Mouse (Mus musculus) stomach, embryonic 15.5 days (tissue): ENCODE results near the gene Exph5. TPM values are rescaled to one million over a fixed set of nuclear protein-coding genes. Genes with fewer than 3 reads are reported as not detected.

Experiments
- ATAC-seq: fragments of 200-750 bp; cut with Nextera tagmentation; 2 replicates; pipeline ENCODE4 v1.8.0; 2017; ENCODE audit warnings: low read depth, moderate number of reproducible peaks, moderate TSS enrichment; ENCODE audit not compliant: insufficient read depth, low FRiP score
- H3K27ac ChIP-seq: fragments of 300-500 bp; sonication (generic); 2 replicates; pipeline ENCODE4 v1.5.1; 2015; ENCODE audit warnings: mild to moderate bottlenecking, inconsistent platforms
- H3K27me3 ChIP-seq: fragments of 300-500 bp; sonication (generic); replicated peaks from 2 replicates; pipeline ENCODE4 v1.6.1; 2015; ENCODE audit warnings: inconsistent platforms
- H3K36me3 ChIP-seq: fragments of 300-500 bp; sonication (generic); 2 replicates; pipeline ENCODE4 v1.6.1; 2015; ENCODE audit warnings: inconsistent platforms
- H3K4me1 ChIP-seq: fragments of 300-500 bp; sonication (generic); 2 replicates; pipeline ENCODE4 v1.6.1; 2015; ENCODE audit warnings: inconsistent platforms
- H3K4me2 ChIP-seq: fragments of 300-500 bp; sonication (generic); 2 replicates; pipeline ENCODE4 v1.6.1; 2015; ENCODE audit warnings: mild to moderate bottlenecking, inconsistent platforms
- H3K4me3 ChIP-seq: fragments of 300-500 bp; sonication (generic); replicated peaks from 2 replicates; pipeline ENCODE4 v1.5.1; 2015; ENCODE audit warnings: inconsistent platforms
- H3K9ac ChIP-seq: fragments of 300-500 bp; sonication (generic); 2 replicates; pipeline ENCODE4 v1.6.1; 2015; ENCODE audit warnings: inconsistent platforms
- H3K9me3 ChIP-seq: fragments of 300-500 bp; sonication (generic); 2 replicates; pipeline ENCODE4 v1.6.1; 2016; ENCODE audit warnings: inconsistent platforms
- WGBS: fragments of 180-500 bp; shearing (Covaris S2); methylation state at CpG from one replicate; pipeline ENCODE4 v1.1.7; 2015; 5-methylcytosine and 5-hydroxymethylcytosine counted together
- polyA plus RNA-seq: library from polyadenylated mRNA; unstranded; fragments of >200 nt; fragmentation: Nextera tagmentation; extraction: Ambion mirVana; gene quantifications from 2 replicates; pipeline ENCODE4 v1.2.1, GENCODE M21; 2015

Gene Exph5
- polyA plus RNA-seq, 1 experiment from 2014 or later: 7.6 TPM

GRCm38 (mm10) chr9:53272714-53273113 lies 28.8 kb upstream of the Exph5 start:
- no peak for ATAC-seq
- H3K4me2 ChIP-seq: no peak overlapping the region
- H3K9me3 ChIP-seq: no peaks in the 10 kb centered on the region
- 65% methylated on average over 4 of the region's 4 CpGs for WGBS
- H3K27ac ChIP-seq: no peak overlapping the region
- H3K27me3 ChIP-seq: no peaks in the 10 kb centered on the region
- no peak overlapping the region for H3K4me3 ChIP-seq
- no peak overlapping the region for H3K9ac ChIP-seq
- H3K36me3 ChIP-seq: no peaks in the 10 kb centered on the region
- H3K4me1 ChIP-seq: no peaks in the 10 kb centered on the region

GRCm38 (mm10) chr9:53276381-53276780 lies 25.1 kb upstream of the Exph5 start:
- no peak overlapping the region for H3K4me3 ChIP-seq
- H3K27me3 ChIP-seq: no peaks in the 10 kb centered on the region
- no peak overlapping the region for H3K9ac ChIP-seq
- H3K4me2 ChIP-seq: no peak overlapping the region
- H3K27ac ChIP-seq: no peak overlapping the region
- no peaks in the 10 kb centered on the region for H3K36me3 ChIP-seq
- H3K9me3 ChIP-seq: no peaks in the 10 kb centered on the region
- no peak for ATAC-seq
- 82% methylated on average over 1 of the region's 1 CpGs for WGBS
- no peaks in the 10 kb centered on the region for H3K4me1 ChIP-seq

- no peaks in the 10 kb centered on the region for H3K4me1 ChIP-seq
- ATAC-seq: no peak
- H3K27me3 ChIP-seq: no peaks in the 10 kb centered on the region
- no peaks in the 10 kb centered on the region for H3K9me3 ChIP-seq
- H3K36me3 ChIP-seq: no peaks in the 10 kb centered on the region
- H3K27ac ChIP-seq: no peak overlapping the region
- H3K9ac ChIP-seq: no peak overlapping the region
- WGBS: 84% methylated on average over 2 of the region's 2 CpGs
- H3K4me2 ChIP-seq: no peak overlapping the region
- H3K4me3 ChIP-seq: no peak overlapping the region
These were observed 22.5 kb upstream of the Exph5 start for GRCm38 (mm10) chr9:53278997-53279396.

GRCm38 (mm10) chr9:53286793-53287192 lies 14.7 kb upstream of the Exph5 start:
- no peak overlapping the region for H3K27ac ChIP-seq
- no peaks in the 10 kb centered on the region for H3K27me3 ChIP-seq
- H3K9me3 ChIP-seq: no peaks in the 10 kb centered on the region
- no peak overlapping the region for H3K4me3 ChIP-seq
- no peak overlapping the region for H3K4me2 ChIP-seq
- ATAC-seq: no peak
- H3K4me1 ChIP-seq: no peaks in the 10 kb centered on the region
- WGBS: 79% methylated on average over 6 of the region's 6 CpGs
- no peaks in the 10 kb centered on the region for H3K36me3 ChIP-seq
- H3K9ac ChIP-seq: no peak overlapping the region

DNA sequence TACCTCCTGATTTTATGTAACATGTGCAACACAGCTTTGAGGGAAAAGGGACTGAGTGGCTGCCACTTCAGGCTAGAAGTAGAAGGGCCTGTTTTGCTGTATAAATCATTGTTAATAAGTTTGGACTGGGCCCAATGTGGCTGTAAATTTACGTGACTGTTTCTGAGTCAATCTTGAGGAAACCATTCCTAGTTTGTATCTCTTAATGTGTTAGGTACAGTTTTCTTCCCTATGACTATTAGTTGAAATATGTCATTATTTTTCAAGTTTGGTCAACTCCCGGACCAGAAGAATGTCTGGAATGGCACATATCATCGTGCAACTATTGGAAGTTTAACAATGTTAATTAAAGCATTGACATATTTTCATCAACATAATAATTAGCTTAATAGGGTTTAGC lies 11.5 kb upstream of the Exph5 start:
- Histone ChIP-seq H3K4me2 (no peak overlapping the region), H3K4me1 (no peaks in the 10 kb centered on the region), H3K36me3 (no peaks in the 10 kb centered on the region), H3K9ac (no peak overlapping the region), H3K27me3 (no peaks in the 10 kb centered on the region), H3K9me3 (no peaks in the 10 kb centered on the region), H3K27ac (no peak overlapping the region), H3K4me3 (no peak overlapping the region)
- WGBS: 64% methylated on average over 3 of the region's 3 CpGs
- ATAC-seq: no peak

- no peaks in the 10 kb centered on the region for H3K9me3 ChIP-seq
- no peaks in the 10 kb centered on the region for H3K4me1 ChIP-seq
- no peak overlapping the region for H3K9ac ChIP-seq
- no peaks in the 10 kb centered on the region for H3K27me3 ChIP-seq
- H3K36me3 ChIP-seq: no peaks in the 10 kb centered on the region
- no peak for ATAC-seq
- no peak overlapping the region for H3K4me3 ChIP-seq
- H3K27ac ChIP-seq: no peak overlapping the region
- H3K4me2 ChIP-seq: no peak overlapping the region
These were observed 8.6 kb upstream of the Exph5 start for GRCm38 (mm10) chr9:53292833-53293232.

DNA sequence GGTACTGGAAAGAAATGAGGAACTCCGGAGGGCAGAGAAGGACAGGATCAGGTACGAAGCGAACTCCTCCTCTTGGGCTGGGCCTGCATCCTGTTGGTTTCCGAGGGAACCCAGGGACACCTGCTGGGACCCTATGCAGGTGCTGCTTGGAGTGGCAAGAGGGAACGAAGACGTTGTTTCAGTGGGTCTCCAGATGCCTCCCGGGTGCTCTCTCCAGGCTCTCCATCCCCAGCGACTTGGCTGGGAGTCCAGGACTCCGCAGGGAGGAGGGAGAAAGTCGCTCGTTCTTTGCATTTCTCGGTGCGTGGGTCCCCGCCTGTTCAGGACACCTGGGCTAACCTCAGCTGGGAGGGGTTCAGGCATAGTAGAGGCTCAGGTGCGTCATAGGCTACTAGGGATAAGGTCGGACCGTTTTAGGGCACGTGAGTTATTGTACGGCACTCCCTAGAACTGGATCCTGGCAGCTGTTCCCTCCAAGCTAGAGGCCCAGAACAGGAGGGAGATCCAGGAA lies 386 bp downstream of the Exph5 start:
- Histone ChIP-seq H3K36me3 (no peaks in the 10 kb centered on the region), H3K9me3 (no peaks in the 10 kb centered on the region), H3K27ac (peak overlapping the region; percentile 91), H3K9ac (no peak overlapping the region), H3K4me1 (0 out of 2 replicates have a peak, but pooled peaks cover 6% of the 10 kb centered on the region), H3K4me3 (peak overlapping the region; percentile 44), H3K4me2 (peak overlapping the region; percentile 72), H3K27me3 (no peaks in the 10 kb centered on the region)
- peak; percentile 84 for ATAC-seq
- WGBS: 4% methylated on average over 19 of the region's 19 CpGs

DNA sequence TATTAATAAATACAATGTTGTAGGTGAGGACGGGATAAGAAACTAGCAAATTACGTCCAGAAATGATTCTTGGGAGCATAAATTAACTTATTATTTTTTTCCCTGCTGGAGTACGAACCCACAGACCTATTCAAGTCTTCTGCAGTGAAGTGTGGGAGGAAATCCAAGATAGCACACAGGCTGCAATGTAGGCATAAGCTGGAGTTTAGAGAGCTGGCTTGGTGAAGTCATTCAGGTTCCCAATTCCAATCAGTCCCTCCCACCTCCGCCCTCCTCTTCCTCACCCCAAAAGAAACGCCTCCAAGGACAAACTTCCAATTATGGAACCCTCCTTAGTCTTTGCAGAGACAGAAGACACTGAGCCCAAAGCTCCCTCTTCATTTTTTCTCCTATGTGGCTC lies 945 bp downstream of the Exph5 start:
- H3K9me3 ChIP-seq: no peaks in the 10 kb centered on the region
- H3K27me3 ChIP-seq: no peaks in the 10 kb centered on the region
- 0 out of 2 replicates have a peak, but pooled peaks cover 6% of the 10 kb centered on the region for H3K4me1 ChIP-seq
- H3K27ac ChIP-seq: peak overlapping the region; percentile 91
- no peak for ATAC-seq
- H3K36me3 ChIP-seq: no peaks in the 10 kb centered on the region
- no peak overlapping the region for H3K9ac ChIP-seq
- H3K4me2 ChIP-seq: peak overlapping the region; percentile 72
- peak overlapping the region; percentile 44 for H3K4me3 ChIP-seq
- WGBS: 46% methylated on average over 5 of the region's 5 CpGs

GRCm38 (mm10) chr9:53307904-53308303 lies 6.4 kb downstream of the Exph5 start:
- 68% methylated on average over 7 of the region's 7 CpGs for WGBS
- no peak overlapping the region for H3K27ac ChIP-seq
- H3K9me3 ChIP-seq: no peaks in the 10 kb centered on the region

GRCm38 (mm10) chr9:53312981-53313380 lies 11.5 kb downstream of the Exph5 start:
- no peak overlapping the region for H3K27ac ChIP-seq
- H3K4me3 ChIP-seq: no peak overlapping the region
- no peak overlapping the region for H3K4me2 ChIP-seq
- H3K9ac ChIP-seq: no peak overlapping the region
- no peaks in the 10 kb centered on the region for H3K36me3 ChIP-seq
- no peaks in the 10 kb centered on the region for H3K9me3 ChIP-seq
- no peak for ATAC-seq
- 93% methylated on average over 1 of the region's 1 CpGs for WGBS
- H3K4me1 ChIP-seq: no peaks in the 10 kb centered on the region
- H3K27me3 ChIP-seq: no peaks in the 10 kb centered on the region

More at GRCm38 (mm10) chr9:53307904-53308303, 6.4 kb downstream of the Exph5 start:
- H3K4me2 ChIP-seq: no peak overlapping the region
- H3K9ac ChIP-seq: no peak overlapping the region
- no peak overlapping the region for H3K4me3 ChIP-seq
- H3K27me3 ChIP-seq: no peaks in the 10 kb centered on the region
- no peaks in the 10 kb centered on the region for H3K36me3 ChIP-seq
- no peak for ATAC-seq
- no peaks in the 10 kb centered on the region for H3K4me1 ChIP-seq

DNA sequence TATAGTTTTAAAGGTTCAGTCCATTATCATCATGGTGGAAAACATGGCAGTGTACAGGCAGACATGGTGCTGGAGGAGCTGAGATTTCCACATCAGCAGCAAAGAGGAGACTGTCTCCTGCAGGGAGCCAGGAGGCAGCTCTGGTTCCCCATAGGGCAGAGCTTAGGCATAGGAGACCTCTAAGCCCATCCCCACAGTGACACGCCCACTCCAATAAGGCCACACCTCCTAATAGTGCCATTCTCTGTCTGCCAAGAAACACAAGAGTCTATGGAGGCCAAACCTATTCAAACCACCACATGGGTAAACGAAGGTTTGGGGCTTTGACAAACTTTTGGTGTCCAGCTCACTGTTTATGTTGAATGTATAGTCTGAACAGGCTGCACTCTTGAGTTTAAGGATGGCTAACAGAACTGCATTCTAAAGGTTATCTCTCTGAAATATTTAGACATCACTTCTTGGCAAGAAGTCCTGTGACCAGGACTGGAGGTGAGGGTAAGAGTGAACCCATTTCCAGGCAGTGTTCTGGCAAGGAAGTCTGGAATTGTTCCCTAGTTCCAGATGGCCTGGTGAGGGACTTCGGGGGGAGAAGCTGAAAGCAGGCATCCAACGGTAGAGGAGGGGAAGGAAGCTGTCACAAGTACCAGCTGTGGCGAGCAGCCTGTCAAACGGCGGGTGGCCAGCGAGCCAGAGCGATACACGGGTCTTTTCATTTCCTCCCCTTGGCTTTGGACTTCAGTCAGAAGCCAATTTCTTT lies 19.6 kb downstream of the Exph5 start:
- Histone ChIP-seq H3K9me3 (no peaks in the 10 kb centered on the region), H3K27me3 (no peaks in the 10 kb centered on the region), H3K4me2 (0 out of 2 replicates have a peak overlapping the region, but pooled peaks have one; percentile 2), H3K36me3 (no peaks in the 10 kb centered on the region), H3K4me3 (no peak overlapping the region), H3K27ac (no peak overlapping the region), H3K4me1 (0 out of 2 replicates have a peak, but pooled peaks cover 6% of the 10 kb centered on the region), H3K9ac (no peak overlapping the region)
- 32% methylated on average over 10 of the region's 10 CpGs for WGBS
- no peak for ATAC-seq

- H3K4me2 ChIP-seq: 0 out of 2 replicates have a peak overlapping the region, but pooled peaks have one; percentile 2
- no peak overlapping the region for H3K9ac ChIP-seq
- no peaks in the 10 kb centered on the region for H3K9me3 ChIP-seq
- ATAC-seq: no peak
- 74% methylated on average over 8 of the region's 8 CpGs for WGBS
- 0 out of 2 replicates have a peak, but pooled peaks cover 6% of the 10 kb centered on the region for H3K4me1 ChIP-seq
- no peaks in the 10 kb centered on the region for H3K27me3 ChIP-seq
- no peak overlapping the region for H3K4me3 ChIP-seq
- H3K27ac ChIP-seq: no peak overlapping the region
- H3K36me3 ChIP-seq: no peaks in the 10 kb centered on the region
These were observed 20.2 kb downstream of the Exph5 start for GRCm38 (mm10) chr9:53321683-53322082.
